Mouse (Mus musculus): ENCODE data around the gene Tll2.
A peak's percentile ranks its signal among the peaks of the same experiment; 100 is the strongest.

Tll2 gene

GRCm38 (mm10) chr19:41154681-41155080, 52.0 kb downstream of the Tll2 start:
- no peak for DNase-seq

GRCm38 (mm10) chr19:41152462-41152861, 54.2 kb downstream of the Tll2 start:
- no peak for DNase-seq

DNA sequence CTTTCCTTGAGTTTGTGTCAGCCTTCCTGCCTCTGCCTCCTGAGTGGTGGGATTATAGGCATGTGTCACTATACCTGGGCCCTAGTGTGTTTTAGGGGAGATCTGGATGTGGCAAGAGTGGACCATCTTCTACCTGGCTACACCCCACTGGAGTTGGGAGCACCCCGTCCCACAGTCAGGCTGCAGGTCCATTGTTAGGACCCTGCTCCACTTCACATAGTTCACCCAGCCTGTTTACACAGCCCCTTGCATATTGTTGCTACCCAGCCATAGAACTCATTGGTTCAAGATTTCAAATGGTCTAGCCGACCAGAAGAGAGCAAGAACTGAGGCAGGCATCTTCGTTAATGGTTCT, 54.6 kb downstream of the Tll2 start:
- no peak for DNase-seq

GRCm38 (mm10) chr19:41151321-41152015, 55.2 kb downstream of the Tll2 start:
- DNase-seq: peak; percentile 4

DNA sequence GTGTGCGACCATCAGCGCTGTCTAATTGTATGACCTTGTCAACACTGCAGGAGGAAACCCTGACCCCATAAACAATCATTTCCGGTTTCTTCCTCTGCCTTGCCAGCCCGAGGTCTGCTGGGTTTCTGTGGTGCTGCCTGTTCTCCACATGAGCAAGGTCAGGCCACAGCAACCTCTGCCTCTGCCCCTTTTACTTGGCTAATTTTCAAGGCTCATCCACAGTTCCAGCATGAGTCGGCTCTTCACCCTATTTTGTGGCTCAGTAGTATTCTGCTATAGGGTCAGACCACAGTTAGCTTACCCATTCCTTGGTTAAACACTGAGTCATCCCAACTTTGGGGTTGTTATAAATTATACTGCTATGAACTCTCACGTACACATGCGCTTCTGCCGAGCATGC, 65.7 kb downstream of the Tll2 start:
- DNase-seq: no peak

GRCm38 (mm10) chr19:41139629-41140028, 67.0 kb downstream of the Tll2 start:
- DNase-seq: no peak

DNA sequence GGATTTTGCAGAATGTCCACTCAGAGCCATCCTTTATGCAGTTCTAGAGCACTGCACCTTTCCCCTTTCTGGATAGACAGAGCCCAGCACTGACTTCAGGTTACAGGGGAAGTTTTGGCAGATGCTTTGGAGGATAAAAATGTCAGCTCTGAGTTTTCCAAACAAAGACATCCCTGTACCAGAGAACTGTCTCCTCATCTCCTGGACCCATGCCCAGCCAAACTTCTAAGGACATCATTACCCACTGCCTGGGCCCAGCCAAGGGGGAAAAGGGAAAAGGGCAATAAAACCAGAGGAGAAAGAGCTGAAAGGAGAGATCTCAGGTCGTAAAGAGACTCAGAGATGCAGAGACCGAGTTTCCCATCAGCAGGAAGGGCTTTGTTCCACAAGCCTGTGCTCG, 83.6 kb downstream of the Tll2 start:
- no peak for DNase-seq

DNA sequence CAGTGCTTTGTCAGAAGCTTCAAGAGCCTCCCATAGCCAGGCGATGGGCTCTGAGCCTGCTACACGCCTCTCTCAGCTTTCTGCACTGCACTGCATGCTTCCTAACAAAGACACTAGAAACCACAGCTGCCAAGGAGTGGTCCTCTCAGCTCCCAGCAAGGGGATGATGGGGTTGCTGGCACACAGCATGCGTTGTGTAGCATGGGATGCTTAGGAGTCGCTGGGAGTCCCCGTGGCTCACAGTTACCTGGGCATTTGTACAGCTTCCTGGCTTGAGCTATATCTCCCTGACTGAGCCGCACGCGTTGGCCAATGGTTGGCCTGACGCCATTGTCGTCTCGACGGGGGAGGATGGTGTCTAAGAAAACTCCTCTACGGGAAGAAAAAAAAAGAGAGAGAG, 86.7 kb downstream of the Tll2 start:
- DNase-seq: no peak

GRCm38 (mm10) chr19:41118346-41118745, 88.3 kb downstream of the Tll2 start:
- no peak for DNase-seq

DNA sequence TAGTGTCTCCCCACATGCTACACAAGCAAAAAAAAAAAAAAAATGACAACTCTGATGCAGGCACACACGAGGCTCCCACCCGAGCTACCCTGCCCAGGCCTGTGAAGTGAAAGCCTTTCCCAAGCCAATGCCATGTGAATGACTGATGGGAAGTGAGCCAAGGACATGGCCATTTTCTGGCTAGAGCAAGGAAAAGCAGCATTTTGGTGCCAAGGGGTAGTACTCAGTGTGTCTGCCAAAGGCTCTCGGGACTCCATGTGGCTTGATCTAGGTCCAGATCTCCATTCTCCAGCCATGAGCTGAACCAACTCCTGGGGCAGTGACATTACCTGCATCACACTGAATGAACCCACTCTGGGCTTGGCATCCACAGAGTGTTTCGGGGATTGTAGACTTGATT, 89.3 kb downstream of the Tll2 start:
- no peak for DNase-seq

DNA sequence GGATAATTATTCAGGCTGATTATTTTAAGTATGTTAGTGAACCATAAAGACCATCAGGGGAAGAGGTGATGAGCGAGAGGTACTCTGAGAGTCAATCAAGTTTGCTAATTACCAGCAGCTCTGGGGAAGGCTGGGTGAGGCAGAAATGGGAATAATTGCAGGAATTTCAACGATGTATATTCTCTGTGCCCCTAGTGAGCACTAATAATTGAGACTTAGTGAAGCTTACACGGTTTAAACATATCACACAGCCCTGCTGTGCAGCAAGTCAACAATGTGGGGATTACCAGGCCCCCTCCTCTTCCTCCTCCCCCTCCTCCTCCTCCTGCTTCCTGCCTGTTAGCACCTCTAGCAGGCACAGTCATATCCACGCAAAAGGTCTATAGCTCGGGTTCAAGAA, 92.0 kb downstream of the Tll2 start:
- DNase-seq: no peak

DNA sequence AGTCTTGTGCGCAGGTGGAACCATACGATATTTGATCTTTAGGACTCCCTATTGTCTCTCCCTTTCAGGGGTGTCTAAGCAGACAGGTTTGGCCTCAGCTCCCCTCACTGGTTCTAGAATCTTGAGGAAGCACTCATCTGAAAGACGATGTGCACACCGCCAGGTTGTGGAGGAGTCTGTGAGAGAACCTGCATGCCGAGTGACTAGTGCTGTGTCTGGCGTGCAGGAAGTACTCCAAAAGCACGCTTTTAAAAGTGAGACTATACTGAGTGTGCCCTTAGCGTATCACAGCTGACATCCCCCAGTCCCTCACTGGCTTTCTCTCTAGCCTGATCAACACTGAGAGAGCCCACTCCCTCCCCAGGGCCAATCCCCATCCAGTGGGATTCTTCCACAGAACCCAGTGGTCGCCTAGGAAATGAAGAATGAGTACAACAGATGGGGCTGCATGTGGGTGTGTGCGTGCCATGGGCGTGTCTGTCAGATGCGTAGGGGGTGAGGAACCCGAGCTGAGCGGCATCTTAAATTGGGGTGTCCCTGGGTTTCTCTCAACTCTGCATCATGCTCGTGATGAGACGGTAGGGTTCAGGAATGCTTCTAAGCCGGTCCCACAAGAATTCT, 92.6 kb downstream of the Tll2 start:
- DNase-seq: no peak

DNA sequence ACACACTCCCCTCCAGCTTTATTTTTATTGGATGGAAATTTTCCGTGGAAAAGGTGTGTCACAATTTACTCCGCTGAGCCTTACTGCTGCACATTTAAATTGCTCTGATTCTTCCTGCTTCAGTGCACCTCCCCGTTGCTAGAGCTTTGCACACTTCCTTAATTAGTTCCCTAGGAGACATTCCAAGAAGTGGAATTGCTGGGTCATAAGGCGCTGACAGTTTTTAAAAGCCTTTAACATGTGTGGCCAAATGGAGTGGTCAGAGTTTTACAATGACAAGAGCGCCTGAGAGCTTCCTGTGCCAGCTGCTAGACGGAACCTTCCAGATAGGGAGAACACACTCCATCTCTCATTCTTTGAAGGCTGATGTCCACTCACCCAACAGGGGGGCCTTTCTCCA, 94.0 kb downstream of the Tll2 start:
- DNase-seq: no peak

GRCm38 (mm10) chr19:41109991-41110390, 96.6 kb downstream of the Tll2 start:
- DNase-seq: no peak

DNA sequence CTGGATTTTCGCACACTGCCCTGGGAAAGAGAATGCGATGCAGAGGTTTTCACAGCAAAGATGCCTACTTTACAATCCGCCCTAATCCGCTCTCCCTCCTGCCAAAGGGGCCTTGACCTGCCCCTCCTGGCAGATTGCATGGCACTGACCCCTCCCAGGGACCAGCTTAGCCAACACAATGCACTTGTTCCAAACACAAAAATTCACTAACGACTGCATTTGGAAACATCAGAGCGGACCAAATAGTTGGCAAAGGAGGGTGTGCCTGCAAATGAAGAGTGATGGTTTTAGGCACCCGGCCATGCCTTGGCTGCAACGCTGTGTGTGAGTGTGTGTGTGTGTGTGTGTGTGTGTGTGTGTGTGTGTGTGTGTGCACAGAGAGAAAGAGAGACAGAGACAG, 97.1 kb downstream of the Tll2 start:
- no peak for DNase-seq

- DNase-seq: no peak
These were observed 98.0 kb downstream of the Tll2 start for GRCm38 (mm10) chr19:41108666-41109065.

- no peak for DNase-seq
These were observed 99.1 kb downstream of the Tll2 start for GRCm38 (mm10) chr19:41107530-41107929.

GRCm38 (mm10) chr19:41104922-41105321, 101.7 kb downstream of the Tll2 start:
- DNase-seq: peak; percentile 20

DNA sequence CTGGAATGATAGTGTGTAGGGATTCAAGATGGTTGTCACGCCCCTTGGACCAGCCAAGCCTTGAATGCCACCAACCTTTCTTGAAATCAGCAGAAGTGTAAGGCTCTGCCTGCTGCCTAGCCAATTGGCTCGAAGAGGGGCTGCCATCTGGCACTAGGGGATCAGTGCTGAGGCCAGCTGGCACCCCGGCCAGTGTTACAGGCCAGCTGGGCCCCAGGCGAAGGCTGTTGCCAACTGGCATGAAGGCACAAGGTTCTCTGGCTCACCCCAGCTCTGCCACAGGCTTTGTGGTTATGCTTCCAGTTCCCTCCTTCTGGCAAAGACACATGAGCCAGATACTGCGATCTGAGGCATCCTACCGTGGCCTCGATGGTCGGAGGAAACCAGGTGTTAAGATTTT, 105.2 kb downstream of the Tll2 start:
- peak; percentile 19 for DNase-seq

GRCm38 (mm10) chr19:41100863-41101262, 105.8 kb downstream of the Tll2 start:
- DNase-seq: no peak

DNA sequence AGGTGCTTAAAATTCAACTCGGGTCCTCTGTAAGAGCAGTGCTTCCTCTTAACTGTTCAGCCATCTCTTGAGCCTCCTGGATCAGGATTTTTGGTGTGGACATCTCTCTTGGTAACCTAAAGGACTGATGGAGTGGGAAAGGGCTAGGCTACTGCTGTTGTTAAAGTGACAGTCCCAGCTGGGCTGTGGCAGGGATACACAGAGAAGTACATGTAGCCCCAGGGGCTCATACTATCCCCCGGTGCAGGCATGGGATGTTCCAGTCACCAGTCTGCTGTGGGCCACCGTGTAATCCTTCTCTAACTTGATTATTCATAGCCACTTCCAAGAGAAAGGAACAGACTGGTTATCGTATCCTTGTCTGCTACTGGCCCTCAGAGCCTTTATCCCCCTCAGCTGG, 109.6 kb downstream of the Tll2 start:
- DNase-seq: no peak

DNA sequence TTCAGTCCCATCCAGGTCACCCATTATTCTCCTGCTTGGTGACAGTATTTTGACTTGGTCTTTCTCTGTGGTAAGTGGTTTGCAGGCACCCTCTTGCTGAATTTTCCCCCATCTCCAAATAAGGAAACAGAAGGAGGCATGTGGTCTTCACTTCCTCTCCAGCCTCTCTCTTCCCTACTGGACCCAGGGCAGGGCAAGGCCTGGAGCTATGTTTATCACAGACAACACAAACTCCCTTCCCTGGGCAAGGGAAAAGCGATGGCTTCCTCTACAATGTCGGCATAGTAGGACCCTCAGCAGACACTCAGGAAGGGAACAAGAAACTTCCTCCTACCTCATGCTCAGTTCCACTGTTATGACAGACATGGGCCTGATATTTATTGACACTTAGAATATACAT, 114.7 kb downstream of the Tll2 start:
- no peak for DNase-seq

DNA sequence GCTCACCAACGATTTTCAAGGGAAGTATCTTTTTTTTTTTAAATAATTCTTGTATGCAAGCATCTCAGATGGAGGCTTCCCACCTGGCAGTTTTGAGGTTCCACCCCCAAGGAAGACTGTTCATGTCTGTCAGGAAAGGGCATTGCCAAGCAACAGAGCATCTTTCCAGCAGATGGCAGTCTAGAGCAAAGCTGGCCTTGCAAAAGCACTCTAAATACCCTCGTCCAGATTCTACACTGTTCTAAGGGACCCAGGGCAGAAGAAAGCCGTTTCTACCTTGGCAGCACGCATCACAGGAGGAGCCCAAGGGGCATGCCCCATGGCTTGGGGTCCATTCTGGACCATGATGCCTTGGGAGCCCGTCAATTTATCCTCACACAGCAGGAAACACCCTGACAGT, 116.8 kb downstream of the Tll2 start:
- peak; percentile 49 for DNase-seq

DNA sequence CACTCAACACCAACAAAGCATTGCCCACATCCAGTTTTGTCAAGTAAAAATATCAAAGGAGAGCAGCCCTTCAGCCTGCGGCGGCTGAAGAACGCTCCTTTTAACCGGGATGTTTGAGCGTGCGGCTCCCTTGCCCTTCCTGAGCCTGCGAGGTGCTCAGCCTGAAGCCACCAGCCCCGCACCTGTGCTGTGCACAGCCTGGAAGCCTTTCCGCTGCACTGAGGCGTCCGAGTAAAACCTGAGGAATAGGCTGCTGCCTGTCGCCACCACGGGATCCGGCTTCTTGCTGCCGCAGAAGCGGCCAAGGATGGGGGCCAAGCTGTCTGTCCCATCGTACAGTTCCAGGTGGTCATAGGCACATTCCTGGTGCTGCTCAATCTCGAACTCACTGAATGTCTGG, 118.1 kb downstream of the Tll2 start:
- DNase-seq: no peak

DNA sequence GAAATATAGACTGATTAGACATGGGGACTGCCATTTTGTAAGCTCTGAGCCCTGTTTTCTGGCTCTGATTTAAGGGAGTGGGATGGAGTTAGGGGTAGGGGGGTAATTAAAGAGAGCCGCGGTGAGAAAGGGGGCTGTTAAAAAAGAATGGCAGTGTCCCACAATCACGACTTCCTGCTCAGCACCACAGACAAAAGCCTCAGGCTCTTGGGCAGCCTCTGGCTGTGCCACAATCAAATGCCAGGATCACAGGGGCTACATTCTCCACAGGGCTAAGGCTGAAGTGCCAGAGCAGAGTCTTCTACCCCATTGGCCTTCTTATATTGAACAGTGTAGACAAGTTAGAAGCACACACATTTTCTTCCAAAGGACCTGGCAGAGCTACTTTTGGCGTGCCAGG, 118.7 kb downstream of the Tll2 start:
- DNase-seq: no peak
